Mouse (Mus musculus): Measurements from ENCODE around the gene Fnip2.

GRCm38 (mm10) chr3:79516099-79516920, 51.3 kb downstream of the Fnip2 start:
- no peak for TF ChIP-seq POLR2A (IDR thresholded peaks at IDR 0.05; ENCODE audit: borderline replicate concordance, extremely low read depth, insufficient read depth, insufficient read length, poor library complexity, severe bottlenecking)
- no peak for TF ChIP-seq CTCF (IDR thresholded peaks at IDR 0.05; ENCODE audit: borderline replicate concordance, extremely low read depth, insufficient read depth, insufficient read length)
